Mouse (Mus musculus) erythroblast, embryonic 14.5 days (primary cell): ENCODE results near the gene Adora3.

Source experiments
- GATA1 ChIP-seq: IDR thresholded peaks from 2 replicates; pipeline ENCODE4 v1.6.1; 2012; ENCODE audit warnings: low read length, inconsistent platforms, mixed read lengths
- TAL1 ChIP-seq: IDR thresholded peaks from 3 replicates; pipeline ENCODE4 v1.6.1; 2012; ENCODE audit warnings: low read length, inconsistent platforms, mixed read lengths

- TF ChIP-seq TAL1 (no peak), GATA1 (no peak)
Measured at GRCm38 (mm10) chr3:105891760-105892571, 21.3 kb downstream of the Adora3 start.
